Mouse (Mus musculus) cerebellum, adult 2 months (tissue): Measurements from ENCODE around the gene Prn.

Experiments
- CTCF ChIP-seq: fragments of 200-500 bp; IDR thresholded peaks from 2 replicates; pipeline ENCODE4 v1.5.1; 2011; ENCODE audit warnings: low read depth, mild to moderate bottlenecking, control low read depth, low read length, moderate library complexity, borderline replicate concordance; ENCODE audit not compliant: insufficient read depth
- POLR2A ChIP-seq: fragments of 200-500 bp; IDR thresholded peaks from 2 replicates; pipeline ENCODE4 v1.6.1; 2011; ENCODE audit warnings: low read length, control low read depth, borderline replicate concordance; ENCODE audit not compliant: insufficient read depth

GRCm38 (mm10) chr2:131954835-131955234 is 45.1 kb downstream of the Prn start:
- TF ChIP-seq POLR2A: no peak
- no peak for TF ChIP-seq CTCF
